Mouse (Mus musculus) cerebellum, adult 2 months (tissue): ENCODE results near the gene Gm3435.
"Not testable (repeated sequence)": the region's sequence is repeated elsewhere in the genome, so short reads cannot be mapped to it uniquely, and the experiment has no call there.

Source experiments
- CTCF ChIP-seq: fragments of 200-500 bp; IDR thresholded peaks from 2 replicates; pipeline ENCODE4 v1.5.1; 2011; ENCODE audit warnings: low read depth, mild to moderate bottlenecking, control low read depth, low read length, moderate library complexity, borderline replicate concordance; ENCODE audit not compliant: insufficient read depth
- POLR2A ChIP-seq: fragments of 200-500 bp; IDR thresholded peaks from 2 replicates; pipeline ENCODE4 v1.6.1; 2011; ENCODE audit warnings: low read length, control low read depth, borderline replicate concordance; ENCODE audit not compliant: insufficient read depth

DNA sequence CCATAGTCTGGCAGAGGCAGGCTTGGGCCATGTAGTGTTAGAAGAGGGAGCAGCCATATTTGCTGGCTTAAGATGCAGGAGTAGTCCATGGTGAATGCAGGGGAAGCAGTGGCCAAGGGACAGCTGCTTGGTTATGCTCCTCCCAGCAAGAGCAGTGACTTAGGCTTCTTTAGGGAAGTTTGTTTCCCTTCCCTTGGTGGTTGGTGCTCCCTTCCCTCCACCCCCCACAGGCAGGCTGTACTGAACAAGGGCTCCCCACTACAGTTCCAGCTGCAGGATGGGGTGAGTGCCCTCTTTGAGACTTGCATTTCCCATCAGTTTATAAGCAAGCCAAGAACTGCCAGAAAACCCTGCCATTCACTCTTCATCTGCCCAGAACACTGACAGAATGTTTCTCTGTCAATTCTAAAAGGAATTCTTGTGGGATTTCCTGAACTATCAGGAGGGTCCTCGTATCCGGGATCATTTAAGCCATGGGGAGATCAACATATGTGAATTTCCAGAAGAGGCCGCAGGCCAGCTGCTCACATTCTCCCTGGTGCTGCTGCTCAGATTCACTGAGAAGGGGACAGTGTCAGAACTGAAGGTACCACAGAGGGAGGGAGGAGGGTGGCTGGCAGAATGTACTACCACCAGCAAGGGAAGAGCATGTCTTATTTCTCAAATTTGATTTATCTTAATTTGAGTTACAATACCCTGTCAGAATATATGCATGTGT is 11.7 kb downstream of the Gm3435 start:
- not testable (repeated sequence) for TF ChIP-seq CTCF, POLR2A
